Mouse (Mus musculus) neural tube, embryonic 14.5 days (tissue): Measurements from ENCODE around the gene Tanc1. TPM values are rescaled to one million over a fixed set of nuclear protein-coding genes. Genes with fewer than 3 reads are reported as not detected.
A peak's percentile ranks its signal among the peaks of the same experiment; 100 is the strongest.

ENCODE experiments used
- ATAC-seq: fragments of 200-750 bp; cut with Nextera tagmentation; 2 replicates; pipeline ENCODE4 v1.8.0; 2017; ENCODE audit warnings: low read depth, mild to moderate bottlenecking, moderate TSS enrichment, moderate library complexity
- H3K27ac ChIP-seq: fragments of 300-500 bp; sonication (generic); 2 replicates; pipeline ENCODE4 v1.5.1; 2014; ENCODE audit warnings: low read depth, mild to moderate bottlenecking, control low read depth, low read length, moderate library complexity, mixed read lengths
- H3K27me3 ChIP-seq: fragments of 300-500 bp; sonication (generic); 2 replicates; pipeline ENCODE4 v1.6.1; 2014; ENCODE audit warnings: low read length; ENCODE audit not compliant: control insufficient read depth, insufficient read depth
- H3K36me3 ChIP-seq: fragments of 300-500 bp; sonication (generic); 2 replicates; pipeline ENCODE4 v1.6.1; 2014; ENCODE audit warnings: low read length, mixed read lengths; ENCODE audit not compliant: control insufficient read depth, insufficient read depth
- H3K4me1 ChIP-seq: fragments of 300-500 bp; sonication (generic); 2 replicates; pipeline ENCODE4 v1.6.1; 2014; ENCODE audit warnings: low read length; ENCODE audit not compliant: control insufficient read depth, insufficient read depth
- H3K4me2 ChIP-seq: fragments of 300-500 bp; sonication (generic); 2 replicates; pipeline ENCODE4 v1.6.1; 2014; ENCODE audit warnings: mild to moderate bottlenecking, low read depth, low read length, control low read depth
- H3K4me3 ChIP-seq: fragments of 300-500 bp; sonication (generic); 2 replicates; pipeline ENCODE4 v1.5.1; 2014; ENCODE audit warnings: low read depth, low read length, control low read depth, mixed read lengths
- H3K9ac ChIP-seq: fragments of 300-500 bp; sonication (generic); replicated peaks from 2 replicates; pipeline ENCODE4 v1.6.1; 2014; ENCODE audit warnings: low read depth, mild to moderate bottlenecking, control low read depth, low read length, mixed read lengths
- H3K9me3 ChIP-seq: fragments of 300-500 bp; sonication (generic); 2 replicates; pipeline ENCODE4 v1.6.1; 2016; ENCODE audit warnings: low read length; ENCODE audit not compliant: control insufficient read depth
- WGBS: fragments of 180-500 bp; shearing (Covaris S2); extraction: QIAGEN DNeasy Blood & Tissue Kit; methylation state at CpG from one replicate; pipeline ENCODE4 v1.1.7; 2014; 5-methylcytosine and 5-hydroxymethylcytosine counted together
- polyA plus RNA-seq: library from polyadenylated mRNA; unstranded; fragments of >200 nt; fragmentation: Nextera tagmentation; extraction: Ambion mirVana; gene quantifications from 2 replicates; pipeline ENCODE4 v1.2.1, GENCODE M21; 2014

Tanc1 gene
- polyA plus RNA-seq, 1 experiment from 2014 or later: 5.2 TPM

GRCm38 (mm10) chr2:59601452-59601851 is 10.4 kb upstream of the Tanc1 start:
- no peaks in the 10 kb centered on the region for H3K27me3 ChIP-seq
- no peak overlapping the region for H3K4me2 ChIP-seq
- H3K27ac ChIP-seq: no peak overlapping the region
- WGBS: 92% methylated on average over 8 of the region's 8 CpGs
- no peaks in the 10 kb centered on the region for H3K36me3 ChIP-seq
- H3K4me1 ChIP-seq: peaks cover 4% of the 10 kb centered on the region; the same call in 1 of the 2 replicates
- no peaks in the 10 kb centered on the region for H3K9me3 ChIP-seq
- ATAC-seq: no peak
- H3K4me3 ChIP-seq: no peak overlapping the region
- no peak overlapping the region for H3K9ac ChIP-seq

GRCm38 (mm10) chr2:59608958-59609357 is 2.9 kb upstream of the Tanc1 start:
- Histone ChIP-seq H3K27me3 (no peaks in the 10 kb centered on the region; the same call in 1 of the 2 replicates), H3K4me3 (no peak overlapping the region), H3K4me2 (no peak overlapping the region), H3K9me3 (no peaks in the 10 kb centered on the region), H3K27ac (no peak overlapping the region), H3K4me1 (peaks cover 14% of the 10 kb centered on the region; the same call in 1 of the 2 replicates), H3K36me3 (no peaks in the 10 kb centered on the region), H3K9ac (no peak overlapping the region)
- WGBS: 53% methylated on average over 5 of the region's 5 CpGs
- no peak for ATAC-seq

- Histone ChIP-seq H3K4me2 (peak overlapping the region; percentile 99), H3K4me1 (peaks cover 17% of the 10 kb centered on the region), H3K9ac (peak overlapping the region; percentile 73), H3K4me3 (peak overlapping the region; percentile 79), H3K9me3 (no peaks in the 10 kb centered on the region), H3K36me3 (no peaks in the 10 kb centered on the region), H3K27me3 (no peaks in the 10 kb centered on the region; the same call in 1 of the 2 replicates), H3K27ac (no peak overlapping the region; the same call in 1 of the 2 replicates)
- under 1% methylated on average over 14 of the region's 14 CpGs for WGBS
- ATAC-seq: peak; percentile 45; the same call in 1 of the 2 replicates
Observed at GRCm38 (mm10) chr2:59611216-59611810, 529 bp upstream of the Tanc1 start.

DNA sequence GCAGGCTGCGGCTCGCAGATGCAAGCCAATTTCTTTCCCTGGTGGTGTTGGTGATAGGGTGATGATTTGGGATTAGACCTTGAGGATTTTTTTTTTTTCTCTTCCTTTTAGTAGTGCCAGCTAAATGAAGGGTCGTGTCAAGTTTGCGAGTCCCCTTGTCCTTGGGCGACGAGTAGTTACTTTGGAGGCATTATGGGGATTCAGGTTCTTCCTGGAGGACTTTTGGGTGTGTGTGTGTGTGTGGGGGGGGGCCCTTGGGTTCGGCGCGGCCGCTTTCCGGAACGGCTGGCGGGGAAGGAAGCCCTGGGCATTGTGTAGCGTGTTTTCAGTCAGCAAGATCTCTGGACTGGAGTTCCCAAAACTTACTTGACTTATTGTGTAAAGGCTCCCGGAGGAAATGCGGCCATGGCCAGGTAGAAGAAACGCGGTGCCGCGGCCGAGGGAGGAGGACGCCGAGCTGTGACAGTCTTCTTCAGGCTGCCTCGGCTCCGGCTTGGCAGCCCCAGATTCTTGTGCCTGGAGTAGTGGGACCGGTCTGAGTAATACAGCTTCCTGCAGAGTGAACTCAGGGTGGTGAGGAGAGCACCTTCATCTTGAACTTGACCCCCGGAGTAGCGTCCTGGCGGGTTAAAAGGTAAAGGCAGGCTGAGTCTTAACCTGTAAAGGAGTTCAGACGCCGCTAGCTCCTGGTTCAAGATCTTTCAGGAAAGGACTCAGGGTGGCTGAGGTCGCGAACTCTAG is 1.1 kb downstream of the Tanc1 start:
- H3K27me3 ChIP-seq: no peaks in the 10 kb centered on the region; the same call in 1 of the 2 replicates
- no peaks in the 10 kb centered on the region for H3K9me3 ChIP-seq
- 0 out of 2 replicates have a peak, but pooled peaks have one; percentile 18 for ATAC-seq
- no peak overlapping the region for H3K27ac ChIP-seq
- H3K36me3 ChIP-seq: no peaks in the 10 kb centered on the region
- H3K9ac ChIP-seq: peak overlapping the region; percentile 51
- H3K4me1 ChIP-seq: peaks cover 17% of the 10 kb centered on the region
- peak overlapping the region; percentile 79 for H3K4me3 ChIP-seq
- under 1% methylated on average over 33 of the region's 33 CpGs for WGBS
- H3K4me2 ChIP-seq: peak overlapping the region; percentile 99

GRCm38 (mm10) chr2:59613474-59614019 is 1.7 kb downstream of the Tanc1 start:
- 5% methylated on average over 9 of the region's 9 CpGs for WGBS
- Histone ChIP-seq H3K27me3 (no peaks in the 10 kb centered on the region; the same call in 1 of the 2 replicates), H3K9ac (peak overlapping the region; percentile 51), H3K4me3 (peak overlapping the region; percentile 79), H3K27ac (no peak overlapping the region), H3K36me3 (no peaks in the 10 kb centered on the region), H3K4me2 (peak overlapping the region; percentile 99), H3K9me3 (no peaks in the 10 kb centered on the region), H3K4me1 (peaks cover 17% of the 10 kb centered on the region)
- ATAC-seq: 0 out of 2 replicates have a peak, but pooled peaks have one; percentile 12

DNA sequence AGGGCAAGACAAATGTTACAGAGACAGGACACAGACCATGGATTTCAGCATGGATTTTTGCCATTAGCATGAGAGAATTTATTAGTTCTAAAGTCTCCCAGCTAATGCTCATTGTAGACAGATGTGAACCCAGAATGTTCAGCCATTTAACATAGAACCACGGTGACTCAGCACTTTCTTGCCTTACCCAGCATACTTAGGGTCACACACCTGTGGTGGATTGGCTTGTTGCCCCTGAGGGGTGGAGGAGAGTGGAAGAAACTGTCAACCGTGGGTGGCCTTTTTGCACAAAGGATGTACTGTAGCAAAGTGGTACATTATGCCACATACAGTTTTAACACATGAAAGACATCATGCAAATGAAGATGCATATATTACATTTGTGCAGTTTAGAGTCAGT is 5.0 kb downstream of the Tanc1 start:
- Histone ChIP-seq H3K4me1 (peaks cover 17% of the 10 kb centered on the region), H3K4me3 (no peak overlapping the region), H3K27me3 (no peaks in the 10 kb centered on the region), H3K27ac (no peak overlapping the region), H3K36me3 (no peaks in the 10 kb centered on the region), H3K9ac (no peak overlapping the region), H3K4me2 (no peak overlapping the region), H3K9me3 (no peaks in the 10 kb centered on the region)
- 84% methylated on average over 2 of the region's 2 CpGs for WGBS
- no peak for ATAC-seq

DNA sequence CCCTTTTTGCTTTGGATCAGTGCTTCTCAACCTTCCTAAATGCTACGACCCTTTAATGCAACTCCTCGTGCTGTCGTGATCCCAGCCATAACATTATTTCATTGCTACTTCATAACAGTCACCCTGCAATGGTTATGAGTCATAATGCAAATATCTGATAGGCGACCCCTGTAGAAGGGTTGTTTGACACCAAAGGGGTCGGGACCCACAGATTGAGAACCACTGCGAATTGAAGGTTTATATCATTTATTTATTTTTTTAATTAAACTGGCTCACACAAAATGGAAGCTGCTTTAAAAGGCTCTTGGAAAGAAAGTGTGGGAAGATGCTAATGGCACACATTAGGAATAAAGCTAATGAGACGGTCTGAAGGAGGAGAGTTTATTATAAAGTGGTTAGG is 7.2 kb downstream of the Tanc1 start:
- Histone ChIP-seq H3K4me2 (no peak overlapping the region), H3K4me3 (no peak overlapping the region), H3K4me1 (peaks cover 2% of the 10 kb centered on the region), H3K9ac (no peak overlapping the region), H3K9me3 (no peaks in the 10 kb centered on the region), H3K36me3 (no peaks in the 10 kb centered on the region), H3K27ac (no peak overlapping the region), H3K27me3 (no peaks in the 10 kb centered on the region)
- ATAC-seq: no peak
- 84% methylated on average over 7 of the region's 7 CpGs for WGBS

GRCm38 (mm10) chr2:59620601-59621000 is 8.8 kb downstream of the Tanc1 start:
- no peak overlapping the region for H3K4me2 ChIP-seq
- H3K9me3 ChIP-seq: no peaks in the 10 kb centered on the region
- no peaks in the 10 kb centered on the region for H3K36me3 ChIP-seq
- no peaks in the 10 kb centered on the region for H3K27me3 ChIP-seq
- no peak overlapping the region for H3K9ac ChIP-seq
- no peak overlapping the region for H3K4me3 ChIP-seq
- H3K4me1 ChIP-seq: no peaks in the 10 kb centered on the region
- ATAC-seq: no peak
- no peak overlapping the region for H3K27ac ChIP-seq
- 86% methylated on average over 5 of the region's 5 CpGs for WGBS
